Mouse (Mus musculus): ENCODE measurements at regions not wholly inside any gene's neighbourhood (a gene's known extent, or its start where the extent isn't known, plus 50 kb on each side); places are given as distances from the start of the nearest gene placed in this dataset.

- TF ChIP-seq POLR2A (IDR thresholded peaks at IDR 0.05; ENCODE audit: low read depth, low read length) (no peak), CTCF (IDR thresholded peaks at IDR 0.05; ENCODE audit: borderline replicate concordance, insufficient read depth, low read length) (no peak)
Observed at GRCm38 (mm10) chr1:81864571-81864970, 368.3 kb upstream of the Gm9747 start.
